Mouse (Mus musculus): Measurements from ENCODE around the gene Neurog1. TPM values are rescaled to one million over a fixed set of nuclear protein-coding genes. Genes with fewer than 3 reads are reported as not detected.
A peak's percentile ranks its signal among the peaks of the same experiment; 100 is the strongest.

The Neurog1 gene
- polyA plus RNA-seq, 1 experiment: 1.1 TPM

DNA sequence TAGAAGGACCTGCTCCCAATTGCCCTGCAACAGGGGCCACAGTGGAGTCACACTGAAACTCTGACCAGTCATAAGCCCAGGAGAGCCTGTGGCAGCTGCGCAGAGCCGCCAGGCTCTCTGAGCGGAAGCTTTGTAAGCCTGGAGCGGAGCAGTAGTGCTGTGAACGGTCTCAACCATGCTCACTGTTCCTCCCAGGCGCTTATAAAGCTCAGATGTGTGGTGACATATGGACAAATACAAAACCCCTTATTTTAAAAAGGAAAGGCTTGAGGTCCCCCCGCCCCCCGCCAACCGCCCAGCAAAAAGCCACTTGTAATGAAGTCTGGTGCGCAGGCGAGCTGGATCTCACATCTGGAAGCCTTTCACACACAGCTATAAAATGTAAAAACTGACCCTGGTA, 37.3 kb upstream of the Neurog1 start:
- no peaks in the 10 kb centered on the region for H3K4me1 ChIP-seq (ENCODE audit: control insufficient read depth, insufficient read depth, low read length)
- H3K27ac ChIP-seq (ENCODE audit: control insufficient read depth, insufficient read depth, low read depth, low read length): no peak overlapping the region
- H3K36me3 ChIP-seq (ENCODE audit: control insufficient read depth, insufficient read depth, low read length): no peaks in the 10 kb centered on the region
- no peak overlapping the region for H3K4me3 ChIP-seq (ENCODE audit: control insufficient read depth, low read depth, low read length)
- TF ChIP-seq CTCF (IDR thresholded peaks at IDR 0.05; ENCODE audit: control insufficient read depth, insufficient read depth, insufficient replicate concordance, low read depth, low read length): no peak
- TF ChIP-seq POLR2A (IDR thresholded peaks at IDR 0.05; ENCODE audit: control insufficient read depth, low read depth, low read length): no peak
- no peaks in the 10 kb centered on the region for H3K27me3 ChIP-seq (ENCODE audit: control insufficient read depth, insufficient read depth, low read length)

DNA sequence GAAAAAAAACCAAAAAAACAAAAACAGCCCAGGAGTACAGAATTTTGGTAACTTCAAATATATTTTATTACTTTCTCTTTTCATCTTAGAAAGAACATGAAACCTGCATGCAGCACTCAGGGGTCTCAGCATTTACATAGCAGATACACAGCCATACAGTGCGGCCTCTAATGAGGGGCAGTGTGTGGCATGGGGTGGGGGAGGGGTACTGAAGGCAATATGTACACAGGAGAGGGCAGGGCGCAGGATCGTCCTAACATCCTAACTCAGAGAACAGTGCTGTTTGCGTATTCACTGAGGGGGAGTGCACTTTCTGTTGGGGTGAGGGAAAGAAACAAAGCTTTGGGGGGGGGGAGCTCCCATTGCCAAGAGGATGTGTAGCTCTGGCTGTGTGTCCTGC, 36.6 kb upstream of the Neurog1 start:
- TF ChIP-seq POLR2A (IDR thresholded peaks at IDR 0.05; ENCODE audit: control insufficient read depth, low read depth, low read length) (no peak), CTCF (IDR thresholded peaks at IDR 0.05; ENCODE audit: control insufficient read depth, insufficient read depth, insufficient replicate concordance, low read depth, low read length) (no peak)
- no peaks in the 10 kb centered on the region for H3K4me1 ChIP-seq (ENCODE audit: control insufficient read depth, insufficient read depth, low read length)
- H3K4me3 ChIP-seq (ENCODE audit: control insufficient read depth, low read depth, low read length): no peak overlapping the region
- no peak overlapping the region for H3K27ac ChIP-seq (ENCODE audit: control insufficient read depth, insufficient read depth, low read depth, low read length)
- H3K36me3 ChIP-seq (ENCODE audit: control insufficient read depth, insufficient read depth, low read length): no peaks in the 10 kb centered on the region
- no peaks in the 10 kb centered on the region for H3K27me3 ChIP-seq (ENCODE audit: control insufficient read depth, insufficient read depth, low read length)

DNA sequence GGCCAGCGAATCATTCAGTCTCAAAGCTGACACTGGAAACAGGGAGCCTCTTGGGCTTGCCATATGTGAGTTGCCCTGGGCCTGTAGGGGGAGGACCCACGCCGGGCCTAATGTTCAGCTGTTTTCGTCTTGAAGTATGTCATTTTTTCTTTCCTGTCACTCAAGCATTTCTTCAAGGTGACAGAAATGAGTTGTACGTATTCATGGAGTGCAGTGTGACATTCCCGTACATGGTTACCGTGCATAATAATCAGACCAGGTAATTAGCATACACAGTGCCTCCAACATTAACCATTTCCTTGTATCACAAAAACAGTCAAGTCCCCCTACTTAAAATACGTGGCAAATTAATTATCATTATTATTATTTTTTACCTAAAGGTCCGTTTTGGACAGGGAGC, 35.1 kb upstream of the Neurog1 start:
- H3K36me3 ChIP-seq (ENCODE audit: control insufficient read depth, insufficient read depth, low read length): no peaks in the 10 kb centered on the region
- TF ChIP-seq CTCF (IDR thresholded peaks at IDR 0.05; ENCODE audit: control insufficient read depth, insufficient read depth, insufficient replicate concordance, low read depth, low read length) (no peak), POLR2A (IDR thresholded peaks at IDR 0.05; ENCODE audit: control insufficient read depth, low read depth, low read length) (no peak)
- no peak overlapping the region for H3K4me3 ChIP-seq (ENCODE audit: control insufficient read depth, low read depth, low read length)
- H3K4me1 ChIP-seq (ENCODE audit: control insufficient read depth, insufficient read depth, low read length): no peaks in the 10 kb centered on the region
- no peaks in the 10 kb centered on the region for H3K27me3 ChIP-seq (ENCODE audit: control insufficient read depth, insufficient read depth, low read length)
- H3K27ac ChIP-seq (ENCODE audit: control insufficient read depth, insufficient read depth, low read depth, low read length): no peak overlapping the region

DNA sequence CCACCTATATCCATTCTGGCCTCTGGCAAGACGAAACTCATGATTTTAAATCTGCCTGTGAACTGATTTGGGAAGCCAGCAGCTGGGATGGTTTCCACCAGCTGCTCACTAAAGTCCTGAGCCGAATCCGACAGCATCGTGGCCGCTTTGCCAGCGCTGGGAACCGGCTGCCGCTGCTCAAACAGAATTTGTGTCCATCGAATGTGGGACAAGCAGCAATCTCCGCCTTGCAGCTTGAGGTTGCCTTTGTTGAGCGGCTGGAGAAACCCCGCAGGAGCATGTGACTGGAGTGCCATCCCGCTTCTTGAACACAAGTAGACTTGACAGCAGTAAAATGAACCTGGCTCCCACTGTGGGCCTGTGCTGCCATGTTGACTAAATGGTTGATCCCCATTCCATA, 31.4 kb upstream of the Neurog1 start:
- Histone ChIP-seq H3K4me3 (ENCODE audit: control insufficient read depth, low read depth, low read length) (no peak overlapping the region), H3K36me3 (ENCODE audit: control insufficient read depth, insufficient read depth, low read length) (no peaks in the 10 kb centered on the region), H3K27me3 (ENCODE audit: control insufficient read depth, insufficient read depth, low read length) (no peaks in the 10 kb centered on the region), H3K27ac (ENCODE audit: control insufficient read depth, insufficient read depth, low read depth, low read length) (no peak overlapping the region), H3K4me1 (ENCODE audit: control insufficient read depth, insufficient read depth, low read length) (no peaks in the 10 kb centered on the region)
- TF ChIP-seq CTCF (IDR thresholded peaks at IDR 0.05; ENCODE audit: control insufficient read depth, insufficient read depth, insufficient replicate concordance, low read depth, low read length): no peak
- no peak for TF ChIP-seq POLR2A (IDR thresholded peaks at IDR 0.05; ENCODE audit: control insufficient read depth, low read depth, low read length)

DNA sequence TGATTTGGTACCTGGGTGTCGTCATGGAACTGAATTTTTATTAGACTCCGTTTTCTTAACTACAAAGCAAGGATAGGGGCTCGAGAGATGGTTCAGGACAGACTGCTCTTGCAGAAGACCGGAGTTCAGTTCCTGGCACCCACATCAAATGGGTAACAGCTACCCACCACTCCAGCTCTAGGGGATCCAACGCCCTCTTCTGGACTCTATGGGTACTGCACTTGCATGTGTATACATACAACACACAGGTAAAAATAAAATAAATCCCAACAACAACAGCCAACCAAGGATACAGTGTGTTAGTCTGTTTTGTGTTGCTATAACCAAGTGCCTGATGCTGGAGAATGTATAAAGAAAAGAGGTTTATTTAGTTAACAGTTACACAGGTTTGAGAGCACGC, 28.4 kb upstream of the Neurog1 start:
- Histone ChIP-seq H3K4me1 (ENCODE audit: control insufficient read depth, insufficient read depth, low read length) (no peaks in the 10 kb centered on the region), H3K27ac (ENCODE audit: control insufficient read depth, insufficient read depth, low read depth, low read length) (no peak overlapping the region), H3K4me3 (ENCODE audit: control insufficient read depth, low read depth, low read length) (no peak overlapping the region), H3K36me3 (ENCODE audit: control insufficient read depth, insufficient read depth, low read length) (no peaks in the 10 kb centered on the region), H3K27me3 (ENCODE audit: control insufficient read depth, insufficient read depth, low read length) (no peaks in the 10 kb centered on the region)
- no peak for TF ChIP-seq POLR2A (IDR thresholded peaks at IDR 0.05; ENCODE audit: control insufficient read depth, low read depth, low read length)
- 0 out of 2 replicates have a peak, but pooled peaks have one; percentile 18 for TF ChIP-seq CTCF (IDR thresholded peaks at IDR 0.05; ENCODE audit: control insufficient read depth, insufficient read depth, insufficient replicate concordance, low read depth, low read length)

DNA sequence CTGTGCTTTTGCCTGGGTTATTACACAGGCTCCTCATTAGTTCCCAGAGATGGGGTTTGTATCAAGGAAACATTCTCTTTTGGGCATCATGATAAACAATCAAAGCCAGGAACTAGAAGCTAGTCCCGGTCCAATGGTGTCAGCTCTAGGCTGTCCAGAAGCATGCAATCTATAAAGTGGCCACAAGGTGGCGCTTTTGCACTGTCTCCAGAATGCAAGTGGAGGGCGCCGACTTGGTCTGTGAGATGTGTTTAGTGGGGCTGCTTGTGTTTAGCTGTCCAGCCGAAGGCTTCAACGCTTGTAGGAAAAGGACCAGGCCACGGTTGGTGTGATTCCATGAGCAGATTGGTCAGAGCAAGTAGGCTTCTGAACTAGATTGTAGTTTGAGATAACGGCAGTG, 27.5 kb upstream of the Neurog1 start:
- H3K4me1 ChIP-seq (ENCODE audit: control insufficient read depth, insufficient read depth, low read length): no peaks in the 10 kb centered on the region
- TF ChIP-seq CTCF (IDR thresholded peaks at IDR 0.05; ENCODE audit: control insufficient read depth, insufficient read depth, insufficient replicate concordance, low read depth, low read length) (peak; percentile 93), POLR2A (IDR thresholded peaks at IDR 0.05; ENCODE audit: control insufficient read depth, low read depth, low read length) (no peak)
- no peak overlapping the region for H3K27ac ChIP-seq (ENCODE audit: control insufficient read depth, insufficient read depth, low read depth, low read length)
- H3K4me3 ChIP-seq (ENCODE audit: control insufficient read depth, low read depth, low read length): no peak overlapping the region
- no peaks in the 10 kb centered on the region for H3K27me3 ChIP-seq (ENCODE audit: control insufficient read depth, insufficient read depth, low read length)
- no peaks in the 10 kb centered on the region for H3K36me3 ChIP-seq (ENCODE audit: control insufficient read depth, insufficient read depth, low read length)

DNA sequence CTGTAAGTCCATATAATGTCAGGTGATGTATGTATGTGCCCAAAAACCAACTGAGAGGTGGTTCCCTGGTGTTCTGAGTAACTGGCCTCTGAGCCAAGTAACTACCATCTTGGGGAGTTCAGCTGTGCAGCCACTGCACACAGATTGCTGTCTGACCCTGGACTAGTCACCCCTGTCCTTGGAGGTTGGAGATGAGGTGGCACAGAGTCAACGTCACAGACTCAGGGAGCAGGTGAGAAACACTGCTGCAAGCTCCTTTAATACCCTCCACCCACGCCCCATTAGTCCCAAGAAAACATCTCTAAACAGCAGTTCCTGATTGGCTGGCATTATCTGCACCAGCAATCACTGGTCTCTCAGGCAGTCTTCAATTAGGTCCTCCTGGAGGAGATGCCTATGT, 23.2 kb upstream of the Neurog1 start:
- H3K27me3 ChIP-seq (ENCODE audit: control insufficient read depth, insufficient read depth, low read length): no peaks in the 10 kb centered on the region

DNA sequence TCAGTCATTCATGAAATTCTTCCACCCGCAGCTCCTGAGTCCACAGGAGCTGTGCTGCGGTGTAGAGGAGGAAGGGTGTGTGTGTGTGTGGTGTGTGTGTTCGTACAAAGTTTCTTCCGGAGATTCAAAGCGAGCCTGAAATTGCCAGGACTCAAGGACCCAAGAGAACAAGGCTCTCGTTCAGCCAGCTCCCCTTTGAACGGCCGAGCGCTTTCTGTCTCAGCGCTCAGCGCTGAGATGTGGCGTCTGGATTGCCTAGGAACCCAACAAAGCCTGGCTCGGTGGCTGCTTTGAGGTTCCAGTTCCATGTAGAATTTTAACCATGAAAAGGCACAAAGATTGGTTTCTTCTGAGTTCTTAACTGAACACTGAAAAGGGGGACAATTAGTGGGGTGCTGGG, 18.2 kb upstream of the Neurog1 start:
- Histone ChIP-seq H3K27me3 (ENCODE audit: control insufficient read depth, insufficient read depth, low read length) (no peaks in the 10 kb centered on the region), H3K4me1 (ENCODE audit: control insufficient read depth, insufficient read depth, low read length) (no peaks in the 10 kb centered on the region; the same call in 1 of the 2 replicates), H3K36me3 (ENCODE audit: control insufficient read depth, insufficient read depth, low read length) (no peaks in the 10 kb centered on the region), H3K27ac (ENCODE audit: control insufficient read depth, insufficient read depth, low read depth, low read length) (no peak overlapping the region), H3K4me3 (ENCODE audit: control insufficient read depth, low read depth, low read length) (no peak overlapping the region)
- TF ChIP-seq POLR2A (IDR thresholded peaks at IDR 0.05; ENCODE audit: control insufficient read depth, low read depth, low read length): no peak

More for the DNA sequence above, 23.2 kb upstream of the Neurog1 start:
- Histone ChIP-seq H3K27ac (ENCODE audit: control insufficient read depth, insufficient read depth, low read depth, low read length) (no peak overlapping the region), H3K4me3 (ENCODE audit: control insufficient read depth, low read depth, low read length) (no peak overlapping the region), H3K4me1 (ENCODE audit: control insufficient read depth, insufficient read depth, low read length) (no peaks in the 10 kb centered on the region), H3K36me3 (ENCODE audit: control insufficient read depth, insufficient read depth, low read length) (no peaks in the 10 kb centered on the region)
- TF ChIP-seq POLR2A (IDR thresholded peaks at IDR 0.05; ENCODE audit: control insufficient read depth, low read depth, low read length) (no peak), CTCF (IDR thresholded peaks at IDR 0.05; ENCODE audit: control insufficient read depth, insufficient read depth, insufficient replicate concordance, low read depth, low read length) (no peak)

Data from testis, adult 2 months (tissue).